Mouse (Mus musculus) spleen, postnatal 10 days (tissue): ENCODE measurements at regions not wholly inside any gene's neighbourhood (a gene's known extent, or its start where the extent isn't known, plus 50 kb on each side); places are given as distances from the start of the nearest gene placed in this dataset.
A peak's percentile ranks its signal among the peaks of the same experiment; 100 is the strongest.
"Not testable (repeated sequence)": the region's sequence is repeated elsewhere in the genome, so short reads cannot be mapped to it uniquely, and the experiment has no call there.

Experiments
- DNase-seq, 2 experiments: peaks; one replicate each; pipeline ENCODE4 v3.0.0; 2021 to 2022; ENCODE audit warnings: low spot score in 2 of 2

- no peak for DNase-seq
Observed at GRCm38 (mm10) chr13:42000966-42001365, 50.9 kb upstream of the Hivep1 start.

- no peak for DNase-seq
Observed at GRCm38 (mm10) chr13:41997883-41998282, 53.9 kb upstream of the Hivep1 start.

GRCm38 (mm10) chr13:41994126-41994525 is 57.7 kb upstream of the Hivep1 start:
- no peak for DNase-seq

GRCm38 (mm10) chr13:41975918-41976317 is 75.9 kb upstream of the Hivep1 start:
- DNase-seq, result no peak

GRCm38 (mm10) chr13:41962915-41963314 is 88.9 kb upstream of the Hivep1 start:
- no peak for DNase-seq

GRCm38 (mm10) chr13:41960960-41961359 is 90.9 kb upstream of the Hivep1 start:
- DNase-seq, result not testable (repeated sequence)

DNA sequence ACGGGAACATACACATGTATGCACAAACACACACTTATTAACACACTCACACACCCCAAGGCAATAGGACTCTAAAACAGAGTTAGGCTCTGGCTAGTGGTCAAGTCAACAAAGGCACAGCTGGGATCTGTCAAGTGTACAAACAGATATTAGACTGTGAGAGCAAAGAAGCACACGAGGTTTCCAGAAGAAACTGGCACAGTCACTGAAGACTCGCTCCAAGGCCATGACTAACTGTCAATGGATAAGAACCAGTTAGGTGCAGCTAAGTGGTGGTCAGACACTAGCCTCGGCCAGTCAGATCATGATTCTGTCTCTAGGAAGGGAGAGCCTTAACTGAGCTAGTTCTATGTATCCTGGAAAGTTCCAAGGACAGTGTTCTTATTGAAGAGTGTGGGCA is 93.9 kb upstream of the Hivep1 start:
- DNase-seq, result no peak

DNA sequence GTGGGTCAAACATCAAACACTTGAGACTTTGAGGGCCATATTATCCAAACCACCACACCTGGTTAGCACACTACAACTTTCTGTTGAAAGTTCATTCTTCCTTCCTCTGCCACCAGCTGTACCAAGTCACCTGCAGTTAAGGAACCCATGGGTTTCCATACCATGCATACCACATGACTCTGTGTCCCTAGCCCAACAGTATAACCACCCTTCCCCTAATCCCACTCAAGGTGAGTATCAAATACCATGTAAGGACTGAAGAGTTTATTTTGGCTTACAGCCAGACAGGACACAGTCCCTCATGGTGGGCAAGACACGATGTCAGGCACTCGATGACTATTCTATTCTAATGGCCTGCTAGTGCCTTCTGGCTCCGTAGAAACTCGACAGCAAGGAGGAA is 95.9 kb upstream of the Hivep1 start:
- no peak for DNase-seq

DNA sequence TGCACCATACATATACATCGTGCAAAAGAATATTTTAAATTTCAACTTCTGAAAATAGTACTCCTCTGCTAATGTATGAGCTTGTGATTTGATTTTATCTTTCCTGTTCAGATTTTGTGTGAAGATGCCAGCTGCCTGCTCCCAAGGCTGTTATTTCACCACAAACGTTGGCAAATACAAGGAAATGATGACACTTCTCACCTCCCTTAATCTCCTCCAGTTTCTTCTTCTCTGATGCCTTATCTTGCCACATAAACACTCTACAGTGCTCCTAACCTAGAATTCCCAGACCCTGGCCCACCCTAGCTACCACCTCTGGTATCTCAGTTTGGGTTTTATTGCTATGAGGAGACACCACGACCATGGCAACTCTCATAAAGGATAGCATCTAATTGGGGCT is 96.6 kb upstream of the Hivep1 start:
- DNase-seq, result no peak

DNA sequence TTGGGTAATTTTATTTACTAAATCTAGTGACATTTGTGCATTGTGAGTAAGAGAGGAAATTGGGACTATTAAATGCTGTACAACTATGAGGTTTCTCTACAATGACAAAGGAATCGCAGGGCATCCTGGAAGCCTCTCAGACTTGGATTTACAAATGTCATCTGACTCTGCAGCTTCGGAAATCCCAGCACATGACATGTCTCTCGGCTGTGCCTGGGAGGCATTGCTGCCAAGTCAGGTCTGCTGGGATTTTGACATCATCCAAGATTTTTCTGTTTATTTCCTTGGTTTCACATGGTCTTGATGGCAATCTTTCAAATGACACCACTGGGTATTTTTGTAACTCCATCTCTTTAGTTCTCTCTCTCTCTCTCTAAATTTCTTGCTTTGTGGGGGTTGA is 99.4 kb upstream of the Hivep1 start:
- DNase-seq, result no peak

DNA sequence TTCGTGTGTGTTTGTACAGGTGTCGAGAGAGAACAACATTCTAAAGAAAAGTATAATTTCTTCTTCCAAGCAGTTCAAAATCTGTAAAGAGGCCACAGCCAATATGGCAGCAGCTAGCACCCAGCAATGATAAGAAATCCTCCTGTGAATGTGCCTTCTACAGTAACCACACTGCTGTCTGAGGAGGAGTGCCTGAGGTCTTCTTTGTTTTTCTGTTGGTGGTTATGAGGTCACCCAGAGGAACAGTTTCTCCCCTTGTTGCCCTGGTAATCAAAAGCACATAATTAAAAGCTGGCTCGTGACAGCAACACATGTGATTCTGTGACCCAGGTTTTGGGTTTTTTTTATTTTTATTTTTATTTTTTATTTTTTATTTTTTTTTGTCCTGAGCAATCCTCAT is 100.8 kb upstream of the Adtrp start:
- DNase-seq, result no peak

DNA sequence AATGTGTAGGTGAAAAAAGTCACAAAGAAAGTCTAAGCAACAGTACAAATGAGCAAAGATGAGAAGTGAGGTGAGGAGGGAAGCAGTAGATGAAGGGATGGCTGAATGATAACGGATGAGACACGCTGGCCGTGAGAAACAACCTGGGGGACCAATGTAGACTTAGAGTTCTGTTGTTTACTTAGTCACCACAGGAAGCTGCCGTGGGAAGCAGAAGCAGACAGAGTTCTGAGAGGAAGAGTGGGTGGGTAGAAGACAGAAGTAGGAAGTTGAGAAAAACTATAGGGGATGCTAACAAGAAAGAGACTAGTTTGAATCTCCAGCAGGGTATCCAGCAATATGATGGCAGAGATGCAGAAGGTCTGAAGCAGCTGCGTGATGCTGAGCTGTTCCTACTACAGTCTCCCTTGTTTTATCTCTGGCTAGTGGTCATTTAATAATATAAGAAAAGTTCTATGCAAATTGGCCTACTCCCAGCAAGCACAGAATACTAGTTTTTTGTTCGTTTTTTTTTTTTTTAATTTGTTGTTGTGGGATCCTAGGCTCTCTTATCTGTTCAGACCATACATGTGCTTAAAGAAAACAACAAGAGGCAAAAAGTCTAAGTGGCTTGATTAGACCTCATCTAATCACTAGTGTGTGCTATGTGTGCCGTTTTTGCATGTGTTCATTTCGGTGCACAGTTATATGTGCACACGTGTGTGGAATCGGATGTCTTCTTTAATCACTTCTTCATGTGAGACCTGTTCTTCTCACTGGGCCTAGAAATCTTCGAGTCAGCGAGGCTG is 85.0 kb upstream of the Adtrp start:
- peak in 1 of 2 experiments; percentile 24 for DNase-seq

DNA sequence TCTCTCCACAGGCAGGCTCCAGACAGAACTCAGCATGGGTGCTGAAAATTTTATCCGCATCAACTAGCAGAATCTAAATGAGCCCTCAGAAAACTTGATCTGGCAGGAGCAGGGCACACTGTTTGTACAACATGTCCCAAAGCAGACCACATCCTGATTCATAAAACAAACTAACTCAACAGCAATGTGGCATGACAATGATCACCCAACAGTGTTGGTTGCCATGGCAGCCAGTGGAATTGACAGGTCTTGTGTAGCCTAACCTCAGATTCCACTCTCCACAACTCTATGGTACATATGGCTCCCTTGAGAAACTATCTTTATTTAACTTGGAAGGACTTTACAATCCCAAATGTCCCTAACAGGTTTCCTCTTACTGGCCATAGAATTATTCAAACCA is 82.3 kb upstream of the Adtrp start:
- no peak for DNase-seq

DNA sequence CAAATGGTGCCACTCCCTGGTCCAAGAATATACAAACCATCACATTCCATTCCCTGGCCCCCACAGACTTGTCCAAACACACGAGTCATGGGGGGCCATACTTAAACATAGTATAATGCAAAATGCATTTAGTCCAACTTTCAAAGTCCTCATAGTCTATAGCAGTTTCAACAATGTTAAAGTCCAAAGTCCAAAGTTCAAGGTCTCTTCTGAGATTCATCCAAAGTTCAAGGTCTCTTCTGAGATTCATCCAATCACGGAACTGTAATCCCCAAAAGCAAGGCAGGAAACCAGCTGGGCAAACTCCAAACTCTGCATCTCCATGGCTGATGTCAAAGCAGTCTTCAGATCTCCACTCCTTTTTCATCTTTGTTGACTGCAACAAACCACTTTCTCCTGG is 78.4 kb upstream of the Adtrp start:
- not testable (repeated sequence) for DNase-seq

DNA sequence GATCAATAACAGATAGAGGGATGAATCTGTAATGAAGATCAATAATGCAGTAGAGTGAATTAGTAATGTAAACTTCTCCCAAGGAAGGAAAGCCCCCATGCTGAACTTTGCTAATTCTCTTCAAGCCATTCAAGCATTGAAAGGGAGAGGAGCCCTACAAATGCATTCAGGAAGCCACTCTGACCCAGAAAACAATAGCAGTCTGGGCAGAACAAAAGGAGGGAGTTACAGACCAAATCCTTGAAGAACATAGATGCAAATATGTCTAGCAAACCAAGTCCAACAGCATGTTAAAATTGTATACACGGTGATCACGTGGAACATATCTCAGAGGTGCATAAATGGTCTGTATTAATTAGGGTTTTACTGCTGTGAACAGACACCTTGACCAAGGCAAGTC is 77.7 kb upstream of the Adtrp start:
- DNase-seq, result no peak

GRCm38 (mm10) chr13:41921178-41921577 is 73.7 kb upstream of the Adtrp start:
- DNase-seq, result no peak

GRCm38 (mm10) chr13:41918525-41918924 is 71.0 kb upstream of the Adtrp start:
- DNase-seq, result no peak

DNA sequence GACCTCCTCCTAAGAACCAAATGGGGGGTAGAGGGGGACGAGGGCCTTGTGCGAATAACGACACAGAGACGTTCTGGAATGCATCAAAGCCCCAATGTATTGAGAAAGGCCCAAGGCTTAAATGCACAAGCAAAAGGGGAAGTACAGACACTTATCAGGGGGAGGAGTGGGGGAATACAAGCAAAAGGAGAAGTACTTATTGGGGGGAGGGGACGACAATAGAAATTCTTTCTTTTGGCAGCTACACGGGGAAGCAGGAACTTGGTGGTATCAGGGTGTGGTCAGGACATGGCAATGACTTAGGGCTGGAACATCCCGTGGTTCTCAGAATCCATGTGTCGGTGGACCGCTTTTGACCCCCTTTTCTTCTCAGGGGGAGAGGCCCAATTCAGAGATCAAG is 68.3 kb upstream of the Adtrp start:
- not testable (repeated sequence) for DNase-seq

DNA sequence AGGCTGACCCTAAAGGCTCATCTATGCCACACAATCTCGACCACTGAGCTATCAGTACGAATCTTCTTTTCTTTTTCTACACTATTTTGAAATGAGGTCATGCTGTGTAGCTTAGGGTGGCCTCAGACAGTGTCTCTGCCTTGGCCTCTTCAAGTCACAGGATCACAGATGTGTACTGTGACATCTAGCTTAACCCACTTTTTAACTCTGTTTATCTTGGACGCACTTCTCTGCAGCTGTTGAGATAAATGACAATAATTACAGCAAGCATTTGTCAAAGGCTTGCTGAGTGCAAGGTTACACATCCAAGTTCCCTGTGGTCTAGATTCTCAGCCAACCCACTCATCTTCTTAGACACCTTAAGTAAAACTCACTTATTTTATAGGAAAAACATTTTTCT is 63.3 kb upstream of the Adtrp start:
- no peak for DNase-seq

DNA sequence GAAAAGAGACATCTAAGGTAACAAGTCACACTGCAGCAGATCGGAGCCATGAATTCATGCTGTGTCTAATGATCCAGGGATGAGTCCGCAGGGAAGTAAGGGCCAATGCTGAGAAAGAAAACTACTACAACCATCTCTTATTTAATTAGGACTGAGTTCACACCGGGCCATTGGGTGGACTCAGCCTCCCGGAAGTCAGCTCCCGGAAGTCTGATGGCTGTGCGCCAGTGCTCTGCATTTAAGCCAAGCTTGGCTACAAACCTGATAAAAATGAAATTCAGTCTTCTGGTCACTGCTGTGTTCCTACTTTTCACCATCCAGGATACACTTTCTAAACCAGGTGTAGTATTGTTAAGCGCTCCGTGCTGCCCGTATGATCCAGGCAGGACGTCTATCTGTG is 62.8 kb upstream of the Adtrp start:
- DNase-seq, result no peak

GRCm38 (mm10) chr13:41907027-41907426 is 59.5 kb upstream of the Adtrp start:
- DNase-seq, result no peak

DNA sequence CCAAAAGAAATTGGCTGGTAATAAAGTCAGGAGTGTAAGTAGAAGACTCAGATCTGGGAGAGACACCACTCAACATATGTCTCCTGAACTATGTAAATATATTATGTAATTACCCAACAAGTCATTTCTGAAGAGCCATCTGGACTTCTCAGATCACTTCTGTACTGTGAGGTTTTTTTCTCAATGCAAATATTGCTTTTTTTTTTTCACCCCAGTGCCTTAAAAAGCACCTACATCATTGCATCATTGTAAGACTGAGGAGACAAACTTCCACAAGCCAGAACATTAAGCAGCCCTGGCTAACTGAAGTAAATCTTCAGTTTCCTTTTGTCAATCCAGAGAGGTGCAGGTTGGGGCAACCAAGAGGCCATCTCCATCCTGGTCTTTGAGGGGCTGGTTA is 55.8 kb upstream of the Adtrp start:
- no peak for DNase-seq

DNA sequence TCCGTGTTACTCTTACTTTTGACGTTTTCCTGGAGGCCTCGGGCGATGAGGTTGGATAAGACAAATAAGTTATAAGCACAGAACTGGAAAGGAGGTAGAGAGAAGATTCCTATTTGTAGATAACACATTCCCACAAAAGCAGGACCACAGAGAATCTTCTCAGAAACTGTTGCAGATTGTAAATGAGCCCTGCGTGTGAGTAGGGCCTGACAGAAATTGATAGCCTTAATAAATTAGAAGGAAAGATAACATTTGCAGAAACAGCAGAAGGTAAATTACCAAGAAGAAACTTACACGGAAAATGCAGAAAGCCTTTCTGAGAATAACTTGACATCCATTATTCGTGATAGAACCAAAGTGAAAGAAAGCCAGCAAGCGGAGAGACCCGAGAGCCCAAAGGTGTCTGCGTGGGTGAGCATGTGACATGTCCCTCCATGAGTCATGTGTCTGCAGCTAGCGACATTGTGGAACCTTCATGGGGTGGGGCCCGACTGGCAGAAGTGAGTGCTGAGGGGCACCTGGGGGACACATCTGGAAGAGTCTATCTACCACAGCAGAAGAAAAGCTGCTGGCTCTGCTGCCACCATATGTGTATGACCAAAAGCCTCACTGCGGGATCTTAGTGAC is 52.5 kb upstream of the Adtrp start:
- no peak for DNase-seq

- DNase-seq, result no peak
Observed at GRCm38 (mm10) chr13:41899281-41899680, 51.8 kb upstream of the Adtrp start.
